Mouse (Mus musculus): ENCODE measurements at regions not wholly inside any gene's neighbourhood (a gene's known extent, or its start where the extent isn't known, plus 50 kb on each side); places are given as distances from the start of the nearest gene placed in this dataset.
A peak's percentile ranks its signal among the peaks of the same experiment; 100 is the strongest.

DNA sequence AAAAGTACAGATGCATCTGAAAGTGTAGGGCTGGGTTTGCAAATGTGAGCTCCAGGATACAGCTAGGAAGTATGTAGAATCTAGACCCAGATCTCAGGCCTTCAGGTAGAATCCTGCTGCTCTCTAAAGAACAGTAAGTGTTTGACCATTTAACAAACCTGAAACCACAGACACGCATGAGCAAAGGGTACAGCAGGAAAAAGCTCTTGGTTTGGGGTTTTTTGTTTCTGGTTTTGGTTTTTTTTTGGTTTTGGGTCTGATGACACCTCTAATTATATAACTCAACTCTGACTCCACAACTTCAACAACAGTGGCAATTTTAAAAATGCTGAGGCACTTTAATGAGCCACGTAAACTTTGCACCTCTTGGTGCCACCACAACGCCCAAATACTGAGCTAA lies 165.3 kb upstream of the Smim15 start:
- no peak for DNase-seq (ENCODE audit: low spot score)

DNA sequence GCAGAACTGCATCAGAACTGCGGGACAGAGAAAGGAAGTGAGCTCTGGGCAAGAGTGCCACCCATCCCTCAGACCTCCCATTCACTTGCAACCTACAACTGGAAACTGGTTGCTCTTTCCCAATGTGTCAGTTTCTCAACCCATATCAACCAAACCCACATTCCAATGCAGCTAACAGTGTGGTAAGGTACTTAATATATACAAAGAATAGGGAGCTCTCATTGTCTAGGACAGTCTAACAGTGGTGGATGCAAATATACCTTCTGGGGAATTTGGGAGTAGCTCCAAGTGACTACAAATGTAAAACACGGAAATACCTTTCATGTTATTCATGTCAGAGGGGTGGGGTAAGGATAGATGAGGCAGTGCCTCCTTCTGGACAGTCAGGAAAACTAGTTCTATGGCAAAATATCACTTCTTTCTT lies 171.0 kb upstream of the Smim15 start:
- DNase-seq (ENCODE audit: low spot score): peak; percentile 18

GRCm38 (mm10) chr13:107872574-107872973 lies 171.7 kb upstream of the Smim15 start:
- peak; percentile 16 for DNase-seq (ENCODE audit: low spot score)

- no peak for DNase-seq (ENCODE audit: low spot score)
Measured at GRCm38 (mm10) chr13:107872137-107872536, 172.1 kb upstream of the Smim15 start.

- no peak for DNase-seq (ENCODE audit: low spot score)
Measured at GRCm38 (mm10) chr13:107868906-107869305, 175.3 kb upstream of the Smim15 start.

DNA sequence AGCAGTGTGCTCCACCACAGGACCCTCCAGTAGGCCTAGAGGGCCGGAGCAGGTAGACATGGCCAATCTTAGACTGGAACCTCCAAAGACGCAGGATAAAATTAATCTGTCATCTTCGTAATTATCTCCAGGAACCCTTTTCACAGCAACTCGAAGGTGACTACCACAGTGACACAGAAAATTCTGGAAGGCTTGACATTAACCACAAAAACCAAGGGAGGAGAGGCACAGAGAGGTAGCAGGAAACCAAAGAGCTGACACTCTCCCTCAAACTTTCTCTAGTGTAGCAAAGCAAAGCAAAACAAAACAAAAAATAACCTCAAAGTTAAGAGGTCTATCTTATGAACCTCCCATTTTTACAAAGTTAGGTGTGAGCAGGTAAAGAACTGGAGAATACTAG lies 177.4 kb upstream of the Smim15 start:
- DNase-seq (ENCODE audit: low spot score): no peak

GRCm38 (mm10) chr13:107862793-107863654 lies 181.2 kb upstream of the Smim15 start:
- DNase-seq (ENCODE audit: low spot score): no peak

DNA sequence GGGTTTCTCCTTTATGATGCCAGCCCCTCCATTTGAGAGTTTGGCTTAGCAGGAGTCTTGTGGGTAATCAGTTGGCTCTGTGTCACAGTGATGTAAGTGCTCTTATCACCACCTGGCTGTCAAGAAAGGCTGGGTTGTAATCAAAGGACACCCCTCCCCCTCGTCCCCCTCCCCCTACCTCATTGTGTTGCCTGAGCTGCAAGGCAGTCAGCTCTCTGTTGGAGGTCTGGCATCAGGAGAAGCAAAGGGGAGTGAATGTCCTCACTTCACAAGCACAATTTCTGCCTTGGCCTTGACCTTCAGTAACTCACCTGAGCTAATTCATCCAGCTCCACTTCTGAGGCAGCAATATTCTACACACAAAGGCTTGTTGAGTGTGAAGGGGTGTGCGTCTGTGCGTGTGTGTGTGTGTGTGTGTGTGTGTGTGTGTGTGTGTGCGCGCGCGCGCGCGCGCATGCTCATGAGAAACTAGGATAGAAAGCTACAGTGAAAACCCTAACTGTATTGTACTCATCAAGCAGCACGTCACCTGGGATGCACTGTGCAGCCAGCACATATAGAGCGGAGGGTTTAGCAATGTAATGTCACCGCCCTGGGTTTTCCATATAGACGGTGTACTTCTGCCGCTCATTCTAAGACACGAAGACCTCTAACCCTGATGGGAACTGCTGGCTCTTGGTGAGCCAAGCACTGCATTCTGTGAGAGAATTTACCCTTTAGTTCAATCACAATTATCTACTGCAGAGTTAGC lies 182.7 kb upstream of the Smim15 start:
- DNase-seq (ENCODE audit: low spot score): no peak

GRCm38 (mm10) chr13:107857043-107857755 lies 187.0 kb upstream of the Smim15 start:
- DNase-seq (ENCODE audit: low spot score): no peak

- DNase-seq (ENCODE audit: low spot score): no peak
Measured at GRCm38 (mm10) chr13:107850907-107851560, 193.2 kb upstream of the Smim15 start.

DNA sequence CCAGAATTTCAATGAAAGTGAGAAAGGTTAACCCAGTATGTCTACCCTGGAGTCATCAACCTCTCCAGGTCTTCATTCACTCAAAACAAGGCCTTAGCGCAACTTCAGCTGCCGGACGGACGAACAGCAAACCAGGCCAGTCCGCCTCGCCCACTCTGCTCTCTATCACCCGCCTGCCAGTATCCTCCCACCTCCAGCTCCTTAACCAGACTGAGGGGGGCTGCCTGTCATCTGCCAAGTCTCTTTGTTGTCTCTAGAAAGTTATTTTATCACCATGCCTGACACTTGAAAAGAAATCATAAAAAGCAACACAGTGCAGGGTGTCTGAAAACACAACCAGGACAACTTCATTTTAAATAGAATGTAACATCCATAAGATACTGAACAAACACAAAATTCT lies 195.4 kb upstream of the Smim15 start:
- no peak for DNase-seq (ENCODE audit: low spot score)

DNA sequence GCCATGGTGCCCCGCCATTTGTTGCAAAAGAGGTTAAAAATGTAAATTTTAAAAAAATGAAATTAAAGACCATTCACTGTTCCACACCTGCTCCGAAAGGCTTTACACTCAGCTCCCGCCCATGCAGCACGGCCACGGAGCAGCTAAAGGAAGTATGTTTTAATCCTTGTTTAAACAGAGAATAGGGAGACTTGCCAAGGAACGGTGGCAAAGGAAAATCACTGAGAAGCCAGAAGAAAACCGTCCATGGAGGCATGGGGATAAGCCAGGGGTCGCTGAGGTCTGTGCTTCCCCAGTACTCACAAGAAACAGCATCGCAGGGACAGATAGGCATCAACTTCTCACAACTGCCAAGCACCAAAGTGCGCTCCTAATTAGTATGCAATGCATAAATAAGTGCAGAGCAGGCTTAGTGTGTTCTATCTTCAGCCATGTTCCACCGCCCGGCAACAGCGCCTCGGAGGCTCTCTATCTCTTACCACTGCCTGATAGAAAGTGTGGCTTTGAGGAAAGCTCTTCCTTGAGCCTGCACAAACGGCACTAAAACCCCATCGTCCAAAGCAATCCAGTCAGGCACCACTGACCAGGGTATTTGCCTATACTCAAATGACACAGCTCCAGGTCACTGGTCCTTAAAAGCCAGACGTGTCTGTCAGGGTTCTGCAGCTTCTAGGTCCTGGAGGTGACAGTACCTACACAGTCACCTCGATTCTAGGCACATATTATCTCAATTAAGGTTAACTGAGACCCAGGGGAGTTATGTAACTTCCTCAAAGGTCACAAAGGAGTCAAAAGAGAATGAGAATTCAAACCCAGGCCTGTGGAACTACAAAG lies 196.8 kb upstream of the Smim15 start:
- DNase-seq (ENCODE audit: low spot score): no peak

- DNase-seq (ENCODE audit: low spot score): no peak
Measured at GRCm38 (mm10) chr13:107846621-107847178, 197.5 kb upstream of the Smim15 start.

- DNase-seq (ENCODE audit: low spot score): no peak
Measured at GRCm38 (mm10) chr13:107845838-107846237, 198.4 kb upstream of the Smim15 start.

DNA sequence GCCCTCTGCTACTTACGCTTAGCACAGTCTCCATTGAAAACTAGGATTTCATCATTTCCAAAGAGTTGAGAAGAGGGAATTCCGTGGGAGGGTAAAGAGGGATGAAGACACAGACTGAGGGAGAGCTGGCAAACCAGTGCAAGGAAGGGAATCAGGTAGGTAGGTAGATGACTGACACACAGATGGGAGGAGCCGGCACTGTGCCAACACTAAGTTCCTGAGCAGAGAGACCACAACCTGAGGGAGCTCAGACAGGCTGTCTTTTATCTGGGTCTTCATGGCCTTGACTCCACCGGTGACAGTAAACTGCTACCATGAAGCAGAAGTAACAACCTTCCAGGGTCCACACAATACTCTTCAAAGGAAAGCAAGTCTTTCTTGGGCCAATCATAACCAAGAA lies 200.2 kb upstream of the Smim15 start:
- no peak for DNase-seq (ENCODE audit: low spot score)

DNA sequence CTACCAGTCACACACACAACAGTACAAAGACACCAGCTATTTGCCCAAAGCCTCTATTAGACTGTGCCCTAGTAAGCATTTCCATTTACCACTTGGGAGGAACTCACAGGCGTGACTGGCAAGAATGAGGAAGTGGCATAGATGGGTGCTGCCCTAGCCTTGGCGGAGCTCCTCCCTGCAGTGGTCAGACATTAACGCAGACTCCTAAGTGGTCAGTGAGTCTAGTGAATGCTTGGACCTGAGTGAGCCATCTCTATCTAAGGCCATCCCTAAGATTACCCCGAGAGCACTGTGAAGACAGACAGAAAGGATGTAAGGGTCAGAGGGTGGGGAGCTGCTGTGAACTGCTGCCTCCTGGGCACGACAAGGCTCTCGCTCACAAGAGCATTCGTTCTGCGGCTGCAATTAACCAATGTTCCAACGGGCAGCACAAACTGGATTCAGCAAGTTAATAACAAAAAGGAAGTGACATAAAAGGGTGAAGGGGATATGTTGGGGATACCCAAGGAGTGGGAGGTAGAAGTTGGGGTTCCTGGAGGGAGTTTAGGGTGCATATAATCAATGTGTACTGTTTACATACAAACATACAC lies 206.0 kb upstream of the Smim15 start:
- no peak for DNase-seq (ENCODE audit: low spot score)

GRCm38 (mm10) chr13:107837206-107837952 lies 206.9 kb upstream of the Smim15 start:
- DNase-seq (ENCODE audit: low spot score): no peak

DNA sequence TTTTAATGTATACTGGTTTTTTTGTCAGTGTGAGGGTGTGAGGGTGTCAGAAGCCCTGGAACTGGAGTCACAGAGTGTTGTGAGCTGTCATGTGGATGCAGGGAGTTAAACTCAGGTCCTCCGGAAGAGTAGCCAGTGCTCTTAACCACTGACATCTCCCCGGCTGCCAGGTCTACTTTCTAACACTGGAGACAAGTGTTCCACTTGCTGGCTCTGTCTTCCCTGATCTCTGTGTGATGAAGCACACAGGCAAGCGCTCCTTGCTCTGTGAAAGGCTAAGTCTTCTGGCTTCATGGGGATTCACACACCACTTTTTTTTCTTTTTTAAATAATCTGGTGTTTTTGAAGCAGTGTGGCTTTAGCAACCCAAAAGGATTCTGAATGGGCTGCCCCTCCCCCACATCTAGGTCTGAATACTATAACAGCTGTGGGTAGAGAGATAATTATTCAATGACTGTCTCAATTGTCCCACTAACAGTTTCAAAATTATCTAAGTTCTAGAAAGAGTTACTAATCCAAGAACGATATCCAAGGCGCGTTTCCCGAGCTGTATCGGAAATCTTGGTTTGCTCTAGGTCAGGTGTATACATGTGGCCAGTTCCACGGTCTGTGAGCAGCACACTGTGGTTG lies 208.4 kb upstream of the Smim15 start:
- peak; percentile 27 for DNase-seq (ENCODE audit: low spot score)

- no peak for DNase-seq (ENCODE audit: low spot score)
Measured at GRCm38 (mm10) chr13:107831997-107832396, 212.2 kb upstream of the Smim15 start.
